16 mouse cellular contexts compared by ENCODE assay signal in genomic region chr1:77220783-77221182, GRCm38 (mm10).
"Had no signal": no experiment of that assay in that cellular context is flagged by ENCODE, and none has a peak within 500 bp of the region (broad histone marks: within the 10 kb centered on the region; RNA-seq: fewer than 3 reads in every experiment).

No protein-coding gene starts in this region.

- H3K4me1 ChIP-seq: intestine, embryonic 15.5 days; midbrain, embryonic 15.5 days; neural tube, embryonic 12.5 days had no signal

- H3K27me3 ChIP-seq: intestine, embryonic 15.5 days; limb, embryonic 15.5 days; midbrain, embryonic 15.5 days; neural tube, embryonic 12.5 days had no signal

- DNase-seq: kidney, adult 18-20 months; kidney, postnatal 10 days; kidney, postnatal 4 days; left cerebral cortex, postnatal 4 days; lung, adult 2 months; right cerebral cortex, postnatal 4 days; spleen, adult 18-20 months; thymus, adult 18-20 months; thymus, postnatal 14 days had no signal

- H3K36me3 ChIP-seq: intestine, embryonic 15.5 days; limb, embryonic 15.5 days; midbrain, embryonic 15.5 days; neural tube, embryonic 12.5 days had no signal

- ATAC-seq: intestine, embryonic 15.5 days; lung, postnatal 0 days; midbrain, embryonic 15.5 days had no signal

- H3K9ac ChIP-seq: intestine, embryonic 15.5 days; limb, embryonic 15.5 days; midbrain, embryonic 15.5 days; neural tube, embryonic 12.5 days had no signal

- H3K4me2 ChIP-seq: intestine, embryonic 15.5 days; limb, embryonic 15.5 days; midbrain, embryonic 15.5 days; neural tube, embryonic 12.5 days had no signal

- H3K4me3 ChIP-seq: intestine, embryonic 15.5 days; layer of hippocampus, adult 2 months; limb, embryonic 15.5 days; midbrain, embryonic 15.5 days; neural tube, embryonic 12.5 days had no signal

- H3K27ac ChIP-seq: intestine, embryonic 15.5 days; layer of hippocampus, adult 2 months; limb, embryonic 15.5 days; macrophage; midbrain, embryonic 15.5 days; neural tube, embryonic 12.5 days had no signal

- H3K9me3 ChIP-seq: intestine, embryonic 15.5 days; limb, embryonic 15.5 days; midbrain, embryonic 15.5 days; neural tube, embryonic 12.5 days had no signal
